Mouse (Mus musculus): ENCODE results near the gene Rprd1b.

- TF ChIP-seq CTCF (IDR thresholded peaks at IDR 0.05; ENCODE audit: extremely low read depth, insufficient read depth, low read length) (no peak), POLR2A (IDR thresholded peaks at IDR 0.05; ENCODE audit: extremely low read depth, insufficient read depth, low read length) (no peak)
These were observed 98.9 kb downstream of the Rprd1b start for GRCm38 (mm10) chr2:158127245-158127644.

Measured in cortical plate, adult 2 months (tissue).